Mouse (Mus musculus) fibroblast of lung, adult 2 months (primary cell): ENCODE results near the gene Msl1.

Experiments
- DNase-seq: peaks from one replicate; pipeline ENCODE4 v3.0.0-alpha.2; 2011; ENCODE audit warnings: low read depth

Gene Msl1

GRCm38 (mm10) chr11:98846016-98846415 is 50.7 kb downstream of the Msl1 start:
- no peak for DNase-seq

GRCm38 (mm10) chr11:98846865-98847604 is 51.7 kb downstream of the Msl1 start:
- DNase-seq: no peak

DNA sequence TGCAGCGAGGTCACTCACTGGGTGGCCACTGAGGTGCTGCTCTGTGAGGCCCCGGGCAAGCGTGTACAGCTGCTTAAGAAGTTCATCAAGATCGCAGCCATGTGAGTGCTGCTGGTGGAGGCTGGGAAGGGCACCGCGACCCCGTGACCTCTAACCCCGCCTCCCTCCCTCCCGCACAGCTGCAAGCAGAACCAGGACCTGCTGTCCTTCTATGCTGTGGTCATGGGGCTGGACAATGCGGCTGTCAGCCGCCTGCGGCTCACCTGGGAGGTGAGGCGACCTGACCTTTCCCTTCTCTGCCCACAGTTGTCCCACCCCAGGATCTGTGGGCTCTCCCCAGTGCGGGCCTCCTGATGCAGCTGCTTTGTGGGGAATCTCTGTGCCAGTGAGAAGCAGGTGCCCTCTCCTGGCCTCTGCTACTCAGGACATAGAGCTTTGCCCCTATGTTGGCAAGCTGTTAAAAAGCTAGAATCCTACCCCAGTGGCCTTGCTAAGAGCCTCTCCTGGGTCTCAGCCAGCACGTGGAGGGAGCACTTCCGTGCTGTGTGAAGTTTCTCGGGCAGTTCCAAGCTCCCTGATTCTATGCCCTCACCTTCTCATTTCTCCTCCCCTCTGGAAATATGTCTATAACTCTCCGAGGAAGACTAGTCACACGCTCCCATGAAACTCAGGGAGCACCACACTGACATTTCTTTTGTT is 54.0 kb downstream of the Msl1 start:
- no peak for DNase-seq

DNA sequence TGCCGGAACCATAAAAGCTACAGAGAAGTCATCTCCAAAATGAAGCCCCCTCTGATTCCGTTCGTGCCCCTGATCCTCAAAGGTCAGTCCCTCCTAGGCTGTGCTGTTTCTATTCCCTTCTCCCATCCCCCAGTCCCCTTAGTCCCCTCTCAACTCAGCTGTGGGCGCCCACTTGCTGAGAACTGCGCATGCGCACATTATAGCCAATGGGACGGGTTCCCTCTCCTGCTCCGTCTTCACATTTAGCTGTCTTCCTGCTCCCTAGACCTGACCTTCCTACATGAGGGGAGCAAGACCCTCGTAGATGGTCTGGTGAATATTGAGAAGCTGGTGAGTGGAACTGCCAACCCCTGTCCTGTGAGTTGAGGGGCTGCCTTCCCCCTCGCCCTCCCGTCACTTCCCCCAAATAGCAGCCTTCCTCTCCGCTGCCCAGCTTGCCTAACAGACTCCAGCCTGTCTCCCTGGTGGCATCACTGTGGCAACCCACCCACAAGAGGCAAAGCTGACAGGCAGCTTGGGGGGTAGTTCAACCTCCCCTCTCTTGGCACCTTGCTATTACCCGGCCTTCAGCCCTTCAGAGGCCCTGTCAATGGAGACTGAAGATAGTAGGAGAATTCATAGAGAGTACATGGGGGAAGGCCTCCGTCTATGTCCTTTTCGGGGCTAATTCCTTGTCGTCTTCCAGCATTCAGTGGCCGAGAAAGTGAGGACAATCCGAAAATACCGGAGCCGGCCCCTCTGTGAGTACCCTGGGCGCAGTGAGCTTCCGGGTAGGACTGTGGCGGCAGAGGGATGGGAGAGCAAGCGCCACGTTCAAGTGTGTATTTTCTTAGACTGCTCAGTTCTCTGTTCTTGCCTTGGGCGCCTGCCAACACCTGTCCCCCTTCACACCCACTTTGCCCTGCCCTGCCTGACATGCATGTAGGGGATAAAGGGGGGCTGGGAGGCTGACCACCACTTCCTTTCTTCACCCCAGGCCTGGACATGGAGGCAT is 55.1 kb downstream of the Msl1 start:
- DNase-seq: no peak

- DNase-seq: no peak
Measured at GRCm38 (mm10) chr11:98854116-98854515, 58.8 kb downstream of the Msl1 start.

DNA sequence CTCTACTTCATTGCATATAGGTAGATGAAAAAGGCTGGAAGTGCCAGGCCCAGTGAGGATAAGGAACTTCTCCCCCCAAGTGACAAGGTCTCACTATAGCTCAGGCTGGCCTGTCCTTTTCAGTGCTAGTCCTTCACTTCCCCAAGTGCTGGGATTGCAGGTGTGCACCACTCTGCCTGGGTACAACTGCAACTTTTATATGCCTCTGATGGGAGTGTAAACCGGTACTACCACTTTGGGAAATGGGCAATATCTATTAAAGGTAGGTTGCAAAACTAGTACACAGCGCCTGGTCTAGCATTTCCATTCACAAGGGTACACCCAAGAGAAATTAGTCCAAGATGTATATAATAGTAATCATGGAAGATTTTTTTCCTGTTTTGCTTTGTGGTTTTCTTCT is 59.3 kb downstream of the Msl1 start:
- DNase-seq: no peak
